Mouse (Mus musculus) liver, adult 2 months (tissue): Measurements from ENCODE around the gene Ctdspl.

Experiments used
- CTCF ChIP-seq: fragments of 200-500 bp; IDR thresholded peaks from 2 replicates; pipeline ENCODE4 v1.5.1; 2011; ENCODE audit warnings: low read depth, low read length, control low read depth
- POLR2A ChIP-seq: fragments of 200-500 bp; IDR thresholded peaks from 2 replicates; pipeline ENCODE4 v1.6.1; 2011; ENCODE audit warnings: low read length, control low read depth; ENCODE audit not compliant: insufficient read depth; ENCODE audit errors: extremely low read depth

DNA sequence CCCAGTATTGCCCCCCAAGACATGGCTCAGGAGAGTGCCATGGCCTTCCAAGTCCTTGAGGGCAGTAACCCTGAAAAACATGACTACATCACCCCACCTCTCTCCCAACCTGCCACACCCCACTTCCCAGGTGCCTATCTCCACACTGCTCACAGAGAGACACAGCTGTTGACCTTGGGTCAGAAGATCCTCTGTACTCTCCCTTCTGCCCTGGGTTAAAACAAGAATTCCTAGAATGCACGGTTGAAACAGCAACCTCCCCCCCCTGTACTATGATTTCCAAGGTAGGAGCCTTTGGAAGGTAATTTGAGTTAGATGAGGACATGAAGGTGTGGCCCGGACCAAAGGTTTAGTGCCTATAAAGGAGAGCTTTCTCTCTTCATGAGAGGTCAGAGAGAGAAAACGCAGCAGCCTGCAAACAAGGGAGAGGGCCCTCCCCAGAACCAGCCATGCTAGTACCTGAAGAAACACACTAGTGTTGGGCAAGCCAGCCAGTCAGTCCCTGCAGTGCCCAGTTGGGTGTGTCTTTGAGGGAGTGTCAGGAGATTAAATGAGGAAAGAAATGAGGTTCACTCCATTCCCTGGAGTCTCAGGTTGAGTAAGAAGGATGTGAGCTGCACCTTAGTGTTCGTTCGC lies 153.9 kb downstream of the Ctdspl start:
- no peak for TF ChIP-seq POLR2A
- TF ChIP-seq CTCF = no peak
